Mouse (Mus musculus) layer of hippocampus, adult 2 months (tissue): Measurements from ENCODE around the gene Tnk1. TPM values are rescaled to one million over a fixed set of nuclear protein-coding genes. Genes with fewer than 3 reads are reported as not detected.

Experiments used
- DNase-seq, 2 experiments: peaks; one replicate each; pipeline ENCODE4 v3.0.0; 2022; ENCODE audit warnings: low spot score in 2 of 2
- H3K27ac ChIP-seq: fragments of 200-600 bp; 2 replicates; pipeline ENCODE4 v1.8.1; 2022
- H3K4me3 ChIP-seq: fragments of 200-600 bp; 2 replicates; pipeline ENCODE4 v1.8.1; 2022; ENCODE audit warnings: mild to moderate bottlenecking
- CTCF ChIP-seq: fragments of 200-600 bp; conservative IDR thresholded peaks from 2 replicates; pipeline ENCODE4 v1.8.1; 2022; ENCODE audit warnings: antibody characterized with exemption, mild to moderate bottlenecking, moderate library complexity
- long read RNA-seq, 2 experiments: library from polyadenylated mRNA; stranded (forward); transcript quantifications; one replicate each; pipeline ENCODE4 v2.0.0; 2021; ENCODE audit warnings: borderline mapping rate in 2 of 2
- total RNA-seq, 2 experiments: library from RNA; stranded (reverse); gene quantifications; 2 replicates each; pipeline ENCODE4 v1.2.3; 2021

Gene Tnk1
- total RNA-seq = not detected
- long read RNA-seq, experiment 1 = 0 reads
- long read RNA-seq, experiment 2 = 0 reads

DNA sequence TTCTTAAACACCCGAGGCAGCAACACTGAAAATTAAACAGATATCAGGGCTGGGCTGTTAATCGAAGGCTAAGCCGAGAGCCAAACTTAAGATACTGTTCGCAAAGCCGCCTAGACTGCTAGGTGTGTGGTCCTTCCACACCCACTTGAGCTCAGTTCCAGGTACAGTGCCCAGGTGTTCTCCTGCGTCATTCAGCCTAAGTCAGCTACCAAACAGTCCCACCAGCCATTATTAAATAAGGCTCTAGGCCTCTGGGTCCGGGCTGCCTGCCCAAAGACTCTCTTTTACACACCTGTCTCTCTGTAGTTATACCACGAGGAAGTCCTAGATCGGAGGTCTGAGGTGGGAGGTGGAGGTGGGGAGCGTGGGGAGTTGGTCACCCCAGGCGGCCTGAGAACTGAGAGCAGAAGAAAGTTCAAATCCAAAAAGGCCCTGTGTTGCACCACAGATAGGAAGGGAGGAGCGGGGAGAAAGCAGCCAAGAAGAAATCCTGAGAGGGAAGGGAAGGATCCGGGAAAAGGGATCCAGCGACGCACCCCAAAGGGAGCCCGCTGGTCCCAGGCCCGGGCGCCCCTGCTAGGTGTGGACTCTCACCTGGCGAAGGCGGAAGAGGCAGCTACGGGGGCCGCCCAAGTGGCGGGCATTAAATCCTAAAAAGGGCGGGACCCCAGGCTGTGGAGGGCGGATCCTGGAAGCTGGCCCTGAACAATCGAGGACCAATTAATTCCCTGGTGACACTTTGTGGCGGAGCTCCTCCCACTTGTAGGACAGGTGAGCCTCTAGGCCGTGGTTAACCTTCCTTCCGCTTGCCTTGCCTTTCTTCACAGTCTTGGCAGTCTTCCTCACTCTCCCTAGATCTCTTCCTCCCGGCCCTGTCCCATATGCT, at the start of gene Tnk1:
Tnk1 (minus strand) TSS at position 618 of the 886 bp plus-strand sequence.
- DNase-seq = no peak
- H3K4me3 ChIP-seq = no peak within 1 kb of the TSS
- TF ChIP-seq CTCF = no peak
- H3K27ac ChIP-seq = no peak within 1 kb of the TSS

- H3K4me3 ChIP-seq = no peak overlapping the region
- no peak overlapping the region for H3K27ac ChIP-seq
- DNase-seq = no peak
- no peak for TF ChIP-seq CTCF
These were observed 45.8 kb upstream of the Tnk1 start for GRCm38 (mm10) chr11:69904311-69904710.

DNA sequence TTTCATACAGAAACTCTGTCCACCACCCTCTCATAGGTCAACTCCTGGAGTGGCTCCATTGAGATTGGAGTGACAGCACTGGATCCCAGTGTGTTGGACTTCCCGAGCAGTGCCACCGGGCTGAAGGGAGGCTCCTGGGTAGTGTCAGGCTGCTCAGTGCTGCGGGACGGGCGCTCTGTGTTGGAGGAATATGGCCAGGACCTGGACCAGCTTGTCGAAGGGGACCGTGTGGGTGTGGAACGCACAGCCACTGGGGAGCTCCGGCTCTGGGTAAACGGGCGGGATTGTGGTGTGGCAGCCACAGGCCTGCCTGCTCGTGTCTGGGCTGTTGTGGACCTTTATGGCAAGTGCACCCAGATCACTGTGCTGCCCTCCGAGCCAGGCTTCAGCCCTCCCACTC, 44.4 kb upstream of the Tnk1 start:
- peak overlapping the region; percentile 72; the same call in 1 of the 2 replicates for H3K4me3 ChIP-seq
- DNase-seq = no peak
- TF ChIP-seq CTCF = no peak
- no peak overlapping the region for H3K27ac ChIP-seq

GRCm38 (mm10) chr11:69901993-69902392, 43.5 kb upstream of the Tnk1 start:
- DNase-seq = no peak
- Histone ChIP-seq H3K27ac (peak overlapping the region; percentile 94), H3K4me3 (peak overlapping the region; percentile 72)
- TF ChIP-seq CTCF = no peak

- peak; percentile 95 to 98 for DNase-seq
- Histone ChIP-seq H3K27ac (peak overlapping the region; percentile 94), H3K4me3 (peak overlapping the region; percentile 72)
- TF ChIP-seq CTCF = no peak
These were observed 42.9 kb upstream of the Tnk1 start for GRCm38 (mm10) chr11:69901406-69901846.

DNA sequence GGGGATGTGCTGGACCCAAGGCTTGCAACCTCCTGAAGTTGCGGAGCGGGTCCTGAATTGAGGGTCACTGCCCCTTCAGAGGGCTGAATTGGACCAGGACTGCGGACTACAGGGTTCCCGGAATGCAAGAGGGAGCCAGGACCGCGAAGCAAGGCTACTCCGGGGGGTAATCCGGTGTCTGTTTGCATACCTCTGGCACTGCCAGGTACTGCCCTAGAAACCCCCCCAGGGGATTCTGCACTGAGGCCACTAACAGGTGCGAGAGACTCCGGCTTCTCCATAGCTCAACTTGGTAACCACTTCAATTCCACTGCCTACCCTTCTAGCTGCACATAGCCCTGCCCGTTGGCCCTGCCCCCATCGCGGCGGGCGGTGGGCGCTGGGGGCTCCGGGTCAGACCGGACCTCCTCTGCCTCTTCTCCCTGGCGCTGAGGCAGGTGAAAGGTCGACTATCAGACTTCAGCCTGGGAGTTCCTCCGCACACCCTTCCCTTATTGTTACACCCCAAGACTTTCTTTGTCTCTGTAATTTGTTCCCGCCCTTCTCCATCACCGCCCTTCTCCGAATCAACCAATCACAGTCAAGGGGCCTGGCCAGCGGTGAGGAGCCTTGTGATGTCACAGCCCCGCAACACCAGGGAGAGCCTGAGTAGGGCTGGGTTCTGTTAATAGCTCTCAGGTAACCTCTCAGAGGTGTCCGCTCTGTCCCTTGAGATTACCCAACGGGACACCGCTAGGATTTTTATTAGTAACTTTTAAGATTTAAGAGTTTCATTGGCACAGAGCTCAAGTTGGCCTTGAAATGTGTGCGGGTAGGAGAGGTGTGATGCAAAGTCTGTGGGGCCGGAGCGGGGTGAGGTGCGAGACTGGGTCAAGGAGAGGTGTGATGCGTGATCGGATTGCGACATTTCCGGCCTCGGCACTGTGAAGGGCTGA, 42.2 kb upstream of the Tnk1 start, which contains the start of the genes 2810408A11Rik and Neurl4:
2810408A11Rik (minus strand) TSS at position 517 of the 935 bp plus-strand sequence.
Neurl4 (plus strand) TSS at position 602 of the 935 bp plus-strand sequence.
- DNase-seq = peak; percentile 88 to 92
- TF ChIP-seq CTCF = no peak
- Histone ChIP-seq H3K4me3 (peak within 1 kb of the TSS; percentile 72), H3K27ac (peak within 1 kb of the TSS; percentile 94)

DNA sequence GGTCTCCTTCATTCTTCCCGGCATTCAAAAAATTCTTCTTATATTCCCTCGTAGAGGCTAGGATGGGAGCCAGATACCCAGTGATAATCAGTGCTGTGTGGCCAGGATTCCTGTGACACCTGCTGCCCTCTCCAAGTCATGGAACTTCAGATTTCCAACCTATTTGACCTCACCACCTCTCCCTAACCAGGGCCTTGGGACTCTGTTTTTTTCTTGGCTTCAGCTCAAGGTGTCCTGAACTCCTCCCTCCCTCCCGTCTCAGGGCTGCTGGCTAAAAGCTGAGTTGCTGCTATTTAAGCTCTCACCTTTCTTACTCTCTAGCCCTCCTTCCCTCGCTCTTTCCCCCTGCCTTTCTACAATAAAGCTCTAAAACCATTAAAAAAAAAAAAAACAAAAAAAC, 41.3 kb upstream of the Tnk1 start:
- Histone ChIP-seq H3K27ac (no peak overlapping the region), H3K4me3 (no peak overlapping the region)
- DNase-seq = no peak
- no peak for TF ChIP-seq CTCF

GRCm38 (mm10) chr11:69895291-69895690, 36.8 kb upstream of the Tnk1 start, which contains the start of gene Acap1:
Gene Acap1 (minus strand): TSS chr11:69895539.
- no peak within 1 kb of the TSS for H3K27ac ChIP-seq
- no peak for TF ChIP-seq CTCF
- no peak within 1 kb of the TSS for H3K4me3 ChIP-seq
- no peak for DNase-seq

DNA sequence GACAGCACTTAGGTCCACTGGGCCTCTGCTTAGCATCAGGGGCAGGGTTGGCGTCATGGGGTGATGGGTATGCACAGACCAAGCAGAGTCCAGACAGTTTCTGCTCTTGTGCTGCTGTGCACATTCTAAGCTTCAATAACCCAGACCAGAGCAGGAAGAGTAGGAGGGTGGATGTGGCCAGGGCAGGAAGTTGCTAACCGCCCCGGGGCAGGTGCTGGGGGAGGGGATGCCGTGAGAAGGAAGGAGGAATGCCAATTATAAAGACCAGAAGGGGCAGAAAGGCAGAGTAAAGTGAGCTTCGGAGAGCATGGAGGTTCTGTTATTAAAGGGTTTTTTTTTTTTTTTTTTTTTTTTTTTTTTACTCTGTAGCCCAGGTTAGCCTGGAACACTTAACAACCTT, 36.1 kb upstream of the Tnk1 start:
- Histone ChIP-seq H3K4me3 (no peak overlapping the region), H3K27ac (no peak overlapping the region)
- no peak for TF ChIP-seq CTCF
- DNase-seq = no peak

GRCm38 (mm10) chr11:69891482-69891881, 33.0 kb upstream of the Tnk1 start:
- DNase-seq = no peak
- no peak for TF ChIP-seq CTCF
- no peak overlapping the region for H3K4me3 ChIP-seq
- no peak overlapping the region for H3K27ac ChIP-seq

GRCm38 (mm10) chr11:69886907-69887635, 28.5 kb upstream of the Tnk1 start:
- Histone ChIP-seq H3K27ac (no peak overlapping the region), H3K4me3 (no peak overlapping the region)
- peak; percentile 40 for TF ChIP-seq CTCF
- DNase-seq = no peak

DNA sequence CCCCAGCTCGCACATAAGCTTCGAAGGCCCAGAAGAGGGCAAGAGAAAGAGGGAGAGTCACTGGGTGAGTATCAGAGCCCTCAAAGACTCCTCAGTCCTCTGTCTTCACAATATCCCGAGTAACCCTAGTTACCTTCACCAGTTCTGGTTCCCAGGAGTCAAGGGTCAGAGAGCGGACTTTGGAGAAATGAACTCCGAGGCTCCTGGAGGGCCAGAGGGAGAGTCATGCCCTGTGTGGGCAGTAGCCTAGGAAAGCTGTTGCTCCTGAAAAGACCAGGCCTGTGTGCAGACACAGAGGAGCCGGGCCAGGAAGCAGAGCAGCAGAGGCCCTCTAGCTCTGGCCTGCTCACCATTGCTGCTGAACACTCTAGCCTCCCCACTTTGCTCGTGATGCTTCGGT, 26.1 kb upstream of the Tnk1 start:
- DNase-seq = no peak
- Histone ChIP-seq H3K27ac (no peak overlapping the region), H3K4me3 (no peak overlapping the region)
- TF ChIP-seq CTCF = no peak
